Mouse (Mus musculus) ES-CJ7 (cell line): Measurements from ENCODE around the gene Npdc1.
"Not testable (repeated sequence)": the region's sequence is repeated elsewhere in the genome, so short reads cannot be mapped to it uniquely, and the experiment has no call there.

Experiments
- DNase-seq: peaks from one replicate; pipeline ENCODE4 v3.0.0; 2011; ENCODE audit warnings: low read depth, low spot score

Npdc1 gene

GRCm38 (mm10) chr2:25395721-25396596 is 3.2 kb upstream of the Npdc1 start, which contains the start of gene Entpd2:
Gene Entpd2 (plus strand): TSS chr2:25395874.
- peak; percentile 46 for DNase-seq

GRCm38 (mm10) chr2:25396597-25396983 is 2.6 kb upstream of the Npdc1 start:
- DNase-seq = no peak

GRCm38 (mm10) chr2:25397010-25397409 is 2.1 kb upstream of the Npdc1 start:
- DNase-seq = no peak

- DNase-seq = no peak
Observed at GRCm38 (mm10) chr2:25398065-25398464, 1.1 kb upstream of the Npdc1 start.

GRCm38 (mm10) chr2:25400291-25400690 is 1.1 kb downstream of the Npdc1 start:
- no peak for DNase-seq

GRCm38 (mm10) chr2:25400764-25401163 is 1.6 kb downstream of the Npdc1 start:
- DNase-seq = peak; percentile 69

GRCm38 (mm10) chr2:25402377-25402971 is 3.3 kb downstream of the Npdc1 start:
- DNase-seq = peak; percentile 97

- DNase-seq = peak; percentile 62
Observed at GRCm38 (mm10) chr2:25402972-25403601, 3.9 kb downstream of the Npdc1 start.

- DNase-seq = no peak
Observed at GRCm38 (mm10) chr2:25403994-25404393, 4.8 kb downstream of the Npdc1 start.

GRCm38 (mm10) chr2:25408908-25409307 is 9.8 kb downstream of the Npdc1 start:
- no peak for DNase-seq

- not testable (repeated sequence) for DNase-seq
Observed at GRCm38 (mm10) chr2:25413436-25413835, 14.3 kb downstream of the Npdc1 start.

GRCm38 (mm10) chr2:25417426-25417825 is 18.3 kb downstream of the Npdc1 start:
- DNase-seq = no peak

GRCm38 (mm10) chr2:25421896-25422295 is 22.7 kb downstream of the Npdc1 start:
- DNase-seq = peak; percentile 87

GRCm38 (mm10) chr2:25422587-25423410 is 23.6 kb downstream of the Npdc1 start, which contains the start of gene Fut7:
Gene Fut7 (plus strand): TSS chr2:25423267.
- no peak for DNase-seq

GRCm38 (mm10) chr2:25423626-25424025 is 24.5 kb downstream of the Npdc1 start:
- no peak for DNase-seq

- DNase-seq = no peak
Observed at GRCm38 (mm10) chr2:25425481-25425880, 26.3 kb downstream of the Npdc1 start.

- peak; percentile 87 for DNase-seq
Observed at GRCm38 (mm10) chr2:25426721-25427191, 27.6 kb downstream of the Npdc1 start.

- DNase-seq = no peak
Observed at GRCm38 (mm10) chr2:25427256-25427655, 28.1 kb downstream of the Npdc1 start.

GRCm38 (mm10) chr2:25428442-25429236 is 29.5 kb downstream of the Npdc1 start, which contains the start of gene Abca2:
Gene Abca2 (plus strand): TSS chr2:25428703.
- DNase-seq = peak; percentile 93

- no peak for DNase-seq
Observed at GRCm38 (mm10) chr2:25429435-25430180, 30.5 kb downstream of the Npdc1 start.
